Mouse (Mus musculus) heart, adult 2 months (tissue): ENCODE measurements around the gene Pprc1. TPM values are rescaled to one million over a fixed set of nuclear protein-coding genes. Genes with fewer than 3 reads are reported as not detected.

Source experiments
- DNase-seq, 2 experiments: peaks; one replicate each; pipeline ENCODE4 v3.0.0; 2021
- H3K27ac ChIP-seq: fragments of 200-600 bp; 2 replicates; pipeline ENCODE4 v1.8.1; 2022
- H3K27me3 ChIP-seq: fragments of 200-500 bp; 2 replicates; pipeline ENCODE4 v1.6.1; 2012; ENCODE audit warnings: mild to moderate bottlenecking, low read length, inconsistent platforms, mixed read lengths; ENCODE audit not compliant: control insufficient read depth, insufficient read depth
- H3K36me3 ChIP-seq: fragments of 200-500 bp; 2 replicates; pipeline ENCODE4 v1.6.1; 2012; ENCODE audit warnings: low read length, inconsistent platforms; ENCODE audit not compliant: control insufficient read depth, insufficient read depth
- H3K4me1 ChIP-seq: fragments of 200-500 bp; 2 replicates; pipeline ENCODE4 v1.6.1; 2011; ENCODE audit warnings: low read length; ENCODE audit not compliant: control insufficient read depth, insufficient read depth
- H3K4me3 ChIP-seq: fragments of 200-600 bp; 2 replicates; pipeline ENCODE4 v1.8.1; 2022
- H3K79me2 ChIP-seq: fragments of 200-500 bp; replicated peaks from 2 replicates; pipeline ENCODE4 v1.6.1; 2012; ENCODE audit warnings: mild to moderate bottlenecking, inconsistent platforms, low read length, moderate library complexity, mixed read lengths; ENCODE audit not compliant: control insufficient read depth, insufficient read depth
- H3K9ac ChIP-seq: fragments of 200-500 bp; 2 replicates; pipeline ENCODE4 v1.6.1; 2012; ENCODE audit warnings: low read depth, mild to moderate bottlenecking, control low read depth, inconsistent platforms, low read length, mixed read lengths
- CTCF ChIP-seq: fragments of 200-600 bp; IDR thresholded peaks from 2 replicates; pipeline ENCODE4 v1.8.1; 2022; ENCODE audit warnings: antibody characterized with exemption, mild to moderate bottlenecking, moderate library complexity
- EP300 ChIP-seq: fragments of 200-500 bp; IDR thresholded peaks from 2 replicates; pipeline ENCODE4 v1.6.1; 2011; ENCODE audit warnings: low read depth, low read length, control low read depth; ENCODE audit not compliant: insufficient read depth
- POLR2A ChIP-seq: fragments of 200-500 bp; IDR thresholded peaks from 2 replicates; pipeline ENCODE4 v1.6.1; 2011; ENCODE audit warnings: mild to moderate bottlenecking, low read depth, low read length, control low read depth; ENCODE audit not compliant: insufficient read depth
- WGBS: fragments of 180-500 bp; shearing (Covaris S2); methylation state at CpG from one replicate; pipeline ENCODE4 v1.1.7; 2018; 5-methylcytosine and 5-hydroxymethylcytosine counted together
- intact Hi-C: fragments of 180-260 bp; cut with DNase I; formaldehyde crosslinking; loops from one replicate; pipeline ENCODE4 v1.15.1; 2025
- polyA plus RNA-seq: library from polyadenylated mRNA; depleted of rRNA; stranded (reverse); fragments of >200 nt; gene quantifications from 2 replicates; pipeline ENCODE4 v1.2.3, GENCODE M21; 2012
- total RNA-seq, 2 experiments: library from RNA; stranded (reverse); gene quantifications; 2 replicates each; pipeline ENCODE4 v1.2.3; 2021

Gene Pprc1
- total and polyA plus RNA-seq, 3 experiments = 11.7 to 18.3 (median 15.0) TPM

DNA sequence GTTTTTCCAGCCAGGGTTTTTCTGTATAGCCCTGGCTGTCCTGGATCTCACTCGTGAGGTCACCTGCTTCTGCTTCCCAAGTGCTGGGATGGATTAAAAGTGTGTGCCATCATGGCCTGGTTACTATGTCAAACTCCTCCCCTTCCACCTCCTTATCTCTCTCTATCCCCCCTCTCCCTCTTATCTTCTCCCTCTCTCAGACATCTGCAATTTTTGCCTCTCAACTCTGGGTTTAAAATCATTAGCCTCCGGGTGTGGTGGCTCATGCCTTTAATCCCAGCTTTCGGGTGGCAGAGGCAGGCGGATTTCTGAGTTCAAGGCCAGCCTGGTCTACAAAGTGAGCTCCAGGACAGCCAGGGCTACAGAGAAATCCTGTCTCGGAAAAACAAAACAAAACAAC, 29.6 kb downstream of the Pprc1 start:
- H3K36me3 ChIP-seq = no peaks in the 10 kb centered on the region
- H3K79me2 ChIP-seq = no peaks in the 10 kb centered on the region
- no peak overlapping the region for H3K9ac ChIP-seq
- no peak for DNase-seq
- H3K4me3 ChIP-seq = no peak overlapping the region
- TF ChIP-seq POLR2A = no peak
- TF ChIP-seq EP300 = no peak
- no peak for TF ChIP-seq CTCF
- H3K4me1 ChIP-seq = peaks cover 5% of the 10 kb centered on the region
- 88% methylated on average over 5 of the region's 5 CpGs for WGBS
- no peak overlapping the region for H3K27ac ChIP-seq
- intact Hi-C loops = no loop called here
- H3K27me3 ChIP-seq = no peaks in the 10 kb centered on the region

- Histone ChIP-seq H3K36me3 (no peaks in the 10 kb centered on the region), H3K27ac (peak within 1 kb of the TSS; percentile 71), H3K4me3 (peak within 1 kb of the TSS; percentile 87), H3K27me3 (no peaks in the 10 kb centered on the region), H3K9ac (peak within 1 kb of the TSS; percentile 54), H3K4me1 (peaks cover 5% of the 10 kb centered on the region), H3K79me2 (no peaks in the 10 kb centered on the region)
- no peak for TF ChIP-seq CTCF
- TF ChIP-seq POLR2A = peak; percentile 78
- peak; percentile 82 for TF ChIP-seq EP300
- peak; percentile 99 for DNase-seq
- WGBS = under 1% methylated on average over 66 of the region's 66 CpGs
- intact Hi-C loops = loop anchor here (1.0 kb wide), 1 partner anchor 20 kb away; no protein-coding TSS in a partner anchor
Observed at GRCm38 (mm10) chr19:46075616-46076607, 31.2 kb downstream of the Pprc1 start, which contains the start of gene Nolc1. Gene Nolc1, plus strand, starts transcription at chr19:46075863.

GRCm38 (mm10) chr19:46078535-46078934, 33.8 kb downstream of the Pprc1 start:
- H3K4me1 ChIP-seq = peaks cover 5% of the 10 kb centered on the region
- H3K4me3 ChIP-seq = no peak overlapping the region
- H3K36me3 ChIP-seq = no peaks in the 10 kb centered on the region
- TF ChIP-seq EP300 (no peak), CTCF (no peak), POLR2A (no peak)
- H3K9ac ChIP-seq = no peak overlapping the region
- DNase-seq = no peak
- intact Hi-C loops = no loop called here
- 73% methylated on average over 3 of the region's 3 CpGs for WGBS
- no peaks in the 10 kb centered on the region for H3K27me3 ChIP-seq
- H3K27ac ChIP-seq = no peak overlapping the region
- H3K79me2 ChIP-seq = no peaks in the 10 kb centered on the region

DNA sequence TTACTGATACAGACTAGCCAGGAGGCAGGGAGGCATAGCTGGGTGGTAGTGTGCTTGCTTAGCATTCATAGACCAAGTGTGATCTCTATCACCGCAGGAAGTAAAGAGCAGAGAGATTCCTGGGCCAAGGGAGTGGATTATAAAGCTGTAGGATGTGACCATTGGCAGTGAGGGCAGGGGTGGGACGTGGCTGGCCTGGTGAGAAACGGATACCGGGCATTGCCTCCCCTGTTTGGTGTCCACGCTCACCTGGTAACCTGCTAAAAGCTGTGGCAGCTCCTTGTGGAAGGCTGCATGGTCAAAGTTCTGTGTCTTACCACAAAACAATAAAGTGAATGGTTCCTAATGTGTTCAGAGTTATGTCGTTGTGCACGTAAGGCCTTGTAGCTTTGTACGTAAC, 40.5 kb downstream of the Pprc1 start:
- H3K4me3 ChIP-seq = no peak overlapping the region
- H3K27ac ChIP-seq = no peak overlapping the region
- intact Hi-C loops = loop anchor here (5.0 kb wide), 1 partner anchor 167 kb away; no protein-coding TSS in a partner anchor
- no peaks in the 10 kb centered on the region for H3K4me1 ChIP-seq
- WGBS = 94% methylated on average over 8 of the region's 8 CpGs
- H3K9ac ChIP-seq = no peak overlapping the region
- no peaks in the 10 kb centered on the region for H3K27me3 ChIP-seq
- no peak for DNase-seq
- H3K36me3 ChIP-seq = no peaks in the 10 kb centered on the region
- no peaks in the 10 kb centered on the region for H3K79me2 ChIP-seq
- TF ChIP-seq EP300 (no peak), CTCF (no peak), POLR2A (no peak)

GRCm38 (mm10) chr19:46086337-46086736, 41.7 kb downstream of the Pprc1 start:
- 42% methylated on average over 3 of the region's 3 CpGs for WGBS

More at GRCm38 (mm10) chr19:46086337-46086736, 41.7 kb downstream of the Pprc1 start:
- no peaks in the 10 kb centered on the region for H3K79me2 ChIP-seq
- H3K36me3 ChIP-seq = no peaks in the 10 kb centered on the region
- peak; percentile 86 for TF ChIP-seq CTCF
- TF ChIP-seq EP300 = no peak
- no peak for TF ChIP-seq POLR2A
- no peak overlapping the region for H3K4me3 ChIP-seq
- no peaks in the 10 kb centered on the region for H3K27me3 ChIP-seq
- H3K4me1 ChIP-seq = no peaks in the 10 kb centered on the region
- peak; percentile 35 to 48 for DNase-seq
- H3K9ac ChIP-seq = no peak overlapping the region
- intact Hi-C loops = loop anchor here (5.0 kb wide), 1 partner anchor 166 kb away; no protein-coding TSS in a partner anchor
- H3K27ac ChIP-seq = no peak overlapping the region
